Mouse (Mus musculus) erythroid progenitor cell, adult 5-6 weeks (primary cell): ENCODE data around the gene Efcab2. TPM values are rescaled to one million over a fixed set of nuclear protein-coding genes. Genes with fewer than 3 reads are reported as not detected.
"Not testable (repeated sequence)": the region's sequence is repeated elsewhere in the genome, so short reads cannot be mapped to it uniquely, and the experiment has no call there.

Experiments
- ATAC-seq: replicated peaks from 2 replicates; pipeline ENCODE4 v1.8.0; 2016; ENCODE audit warnings: moderate number of reproducible peaks, mild to moderate bottlenecking, moderate TSS enrichment, inconsistent platforms; ENCODE audit not compliant: poor library complexity, low FRiP score, severe bottlenecking
- total RNA-seq, 2 experiments: library from RNA; stranded (forward) in 1 of 2; stranded (reverse) in 1 of 2; fragments of 150-400 nt in 1 of 2; fragments of 186-747, 209-891 nt in 1 of 2; gene quantifications; 2 replicates each; pipeline versions ENCODE4 v1.2.3 to v1.2.4; 2015 to 2017; ENCODE audit warnings: low replicate concordance in 2 of 2

Gene Efcab2
- total RNA-seq, 2 experiments from 2014 or later, result 2.3 TPM; not detected in 1

GRCm38 (mm10) chr1:178399879-178400278, 6.0 kb upstream of the Efcab2 start:
- ATAC-seq, result no peak

- no peak for ATAC-seq
Observed at GRCm38 (mm10) chr1:178400652-178401051, 5.2 kb upstream of the Efcab2 start.

GRCm38 (mm10) chr1:178401960-178402359, 3.9 kb upstream of the Efcab2 start:
- peak; percentile 44 for ATAC-seq

GRCm38 (mm10) chr1:178405445-178405911, 407 bp upstream of the Efcab2 start:
- peak; percentile 82 for ATAC-seq

GRCm38 (mm10) chr1:178406765-178407645, 1.1 kb downstream of the Efcab2 start:
- ATAC-seq, result no peak

GRCm38 (mm10) chr1:178407651-178408050, 1.8 kb downstream of the Efcab2 start:
- ATAC-seq, result no peak

GRCm38 (mm10) chr1:178408901-178409361, 3.0 kb downstream of the Efcab2 start:
- no peak for ATAC-seq

- ATAC-seq, result not testable (repeated sequence)
Observed at GRCm38 (mm10) chr1:178413367-178413766, 7.5 kb downstream of the Efcab2 start.

- no peak for ATAC-seq
Observed at GRCm38 (mm10) chr1:178419608-178420007, 13.7 kb downstream of the Efcab2 start.

- ATAC-seq, result no peak
Observed at GRCm38 (mm10) chr1:178423662-178424061, 17.8 kb downstream of the Efcab2 start.

- ATAC-seq, result 0 out of 2 replicates have a peak, but pooled peaks have one; percentile 30
Observed at GRCm38 (mm10) chr1:178431619-178432444, 25.9 kb downstream of the Efcab2 start.

- ATAC-seq, result peak; percentile 78
Observed at GRCm38 (mm10) chr1:178433619-178434018, 27.7 kb downstream of the Efcab2 start.

- no peak for ATAC-seq
Observed at GRCm38 (mm10) chr1:178444407-178444806, 38.5 kb downstream of the Efcab2 start.

- ATAC-seq, result no peak
Observed at GRCm38 (mm10) chr1:178447036-178447435, 41.2 kb downstream of the Efcab2 start.

GRCm38 (mm10) chr1:178448271-178448744, 42.4 kb downstream of the Efcab2 start:
- peak; percentile 81 for ATAC-seq

GRCm38 (mm10) chr1:178449172-178449571, 43.3 kb downstream of the Efcab2 start:
- peak; percentile 84 for ATAC-seq

GRCm38 (mm10) chr1:178449933-178450332, 44.0 kb downstream of the Efcab2 start:
- no peak for ATAC-seq

- no peak for ATAC-seq
Observed at GRCm38 (mm10) chr1:178454125-178454524, 48.2 kb downstream of the Efcab2 start.

GRCm38 (mm10) chr1:178455120-178455519, 49.2 kb downstream of the Efcab2 start:
- ATAC-seq, result no peak

GRCm38 (mm10) chr1:178458029-178458428, 52.1 kb downstream of the Efcab2 start:
- no peak for ATAC-seq
